Mouse (Mus musculus): ENCODE measurements around the gene Csn1s2a. TPM values are rescaled to one million over a fixed set of nuclear protein-coding genes. Genes with fewer than 3 reads are reported as not detected.
"Not testable (repeated sequence)": the region's sequence is repeated elsewhere in the genome, so short reads cannot be mapped to it uniquely, and the experiment has no call there.

The Csn1s2a gene
- not detected in 2 replicates for polyA plus RNA-seq (2015; fragmentation: Nextera tagmentation; extraction: Ambion mirVana)

DNA sequence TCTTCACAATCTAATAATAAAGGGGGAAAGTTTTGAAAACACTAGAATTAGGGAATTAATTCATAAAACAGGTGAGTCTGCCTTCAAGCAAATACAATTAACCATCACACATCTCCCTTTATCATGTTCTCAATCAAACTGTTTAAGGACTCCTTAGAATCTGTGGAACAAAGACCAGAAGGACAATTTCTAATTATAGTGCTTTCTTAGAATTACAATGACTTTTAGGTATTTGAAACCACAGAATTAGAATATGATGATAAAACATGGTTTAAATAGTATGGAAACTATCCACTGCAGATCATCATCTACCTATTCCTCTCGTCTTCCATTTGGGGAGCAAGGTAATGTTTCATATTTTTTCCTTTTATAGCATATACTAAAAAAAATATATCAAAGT, at the start of gene Csn1s2a:
TSS of gene Csn1s2a (plus strand) at position 301 of the 400 bp plus-strand sequence.
- Histone ChIP-seq H3K9ac (no peak within 1 kb of the TSS), H3K4me1 (no peaks in the 10 kb centered on the region), H3K9me3 (no peaks in the 10 kb centered on the region), H3K4me3 (no peak within 1 kb of the TSS), H3K36me3 (no peaks in the 10 kb centered on the region), H3K4me2 (no peak within 1 kb of the TSS), H3K27me3 (replicated peaks) (no peaks in the 10 kb centered on the region), H3K27ac (replicated peaks) (no peak within 1 kb of the TSS)
- no peak for ATAC-seq (ENCODE audit: extremely low read depth, insufficient number of reproducible peaks, low FRiP score, low TSS enrichment)
- 59% methylated on average over 1 of the region's 1 CpGs for WGBS

DNA sequence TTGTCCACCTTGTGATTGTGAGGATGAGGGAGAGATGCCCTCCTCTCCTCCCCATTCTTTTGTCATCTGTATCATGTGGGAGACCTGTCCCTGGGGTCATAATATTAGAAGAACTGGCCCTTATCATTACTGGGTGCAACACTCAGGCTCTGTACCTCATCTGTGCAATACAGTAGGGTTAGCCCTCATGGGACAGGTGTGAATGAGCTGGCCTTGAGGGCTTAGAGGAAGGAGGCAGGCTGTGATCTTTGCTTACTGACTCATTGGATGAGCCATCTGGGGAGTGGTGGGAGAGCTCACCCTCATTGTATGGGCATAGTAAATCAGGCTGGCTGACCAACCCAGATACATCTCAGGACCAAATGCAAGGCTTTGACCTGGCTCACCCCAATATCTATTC, 39.5 kb upstream of the Csn1s2a start:
- no peak overlapping the region for H3K4me2 ChIP-seq
- no peaks in the 10 kb centered on the region for H3K27me3 ChIP-seq (replicated peaks)
- H3K9me3 ChIP-seq: no peaks in the 10 kb centered on the region
- H3K4me1 ChIP-seq: no peaks in the 10 kb centered on the region
- ATAC-seq (ENCODE audit: extremely low read depth, insufficient number of reproducible peaks, low FRiP score, low TSS enrichment): no peak
- H3K27ac ChIP-seq (replicated peaks): no peak overlapping the region
- no peak overlapping the region for H3K9ac ChIP-seq
- H3K36me3 ChIP-seq: no peaks in the 10 kb centered on the region
- no peak overlapping the region for H3K4me3 ChIP-seq

DNA sequence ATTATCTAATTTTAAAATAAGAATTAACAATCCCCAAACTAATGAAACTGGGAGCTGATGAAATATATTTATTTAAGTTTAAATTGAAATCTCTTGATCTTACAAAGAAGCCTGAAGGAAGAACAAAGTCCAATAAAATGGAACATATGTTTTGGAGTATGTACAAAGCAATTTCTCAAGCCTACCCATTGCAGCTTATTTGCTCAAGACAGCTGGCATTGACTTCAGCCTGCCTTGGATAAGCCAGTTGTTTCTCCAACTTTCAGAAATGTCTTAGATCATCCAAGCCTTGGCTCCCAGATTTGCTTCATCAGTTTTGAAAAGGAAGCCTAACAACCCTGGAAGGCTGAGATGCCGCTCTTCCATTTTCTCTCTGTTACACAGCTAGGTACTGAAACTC, 20.9 kb upstream of the Csn1s2a start:
- no peaks in the 10 kb centered on the region for H3K27me3 ChIP-seq (replicated peaks)
- no peak overlapping the region for H3K9ac ChIP-seq
- WGBS: 81% methylated on average over 1 of the region's 1 CpGs
- no peak overlapping the region for H3K4me3 ChIP-seq
- H3K4me2 ChIP-seq: no peak overlapping the region
- no peak for ATAC-seq (ENCODE audit: extremely low read depth, insufficient number of reproducible peaks, low FRiP score, low TSS enrichment)
- H3K4me1 ChIP-seq: no peaks in the 10 kb centered on the region
- no peaks in the 10 kb centered on the region for H3K9me3 ChIP-seq
- no peak overlapping the region for H3K27ac ChIP-seq (replicated peaks)
- no peaks in the 10 kb centered on the region for H3K36me3 ChIP-seq

DNA sequence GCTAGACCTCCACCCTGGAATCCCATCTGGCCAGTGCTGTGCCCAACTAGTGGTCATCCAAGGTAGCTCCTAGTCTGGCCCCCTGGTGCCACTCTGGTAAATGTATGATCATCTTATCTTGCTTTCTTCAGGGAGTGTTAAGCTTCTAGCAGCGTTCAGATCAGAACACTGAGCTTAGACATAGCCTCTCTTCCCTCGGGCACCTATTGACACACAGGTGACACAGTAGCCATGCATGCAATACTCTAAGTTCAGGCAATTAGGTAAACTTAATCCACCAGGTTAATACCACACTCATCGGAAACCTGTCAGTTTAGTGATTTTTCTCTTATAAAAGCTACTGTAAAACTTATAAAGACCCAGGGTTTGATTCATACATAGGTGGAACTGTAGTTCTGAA, 9.8 kb upstream of the Csn1s2a start:
- Histone ChIP-seq H3K4me3 (no peak overlapping the region), H3K9me3 (no peaks in the 10 kb centered on the region), H3K9ac (no peak overlapping the region), H3K27me3 (replicated peaks) (no peaks in the 10 kb centered on the region), H3K4me1 (no peaks in the 10 kb centered on the region), H3K27ac (replicated peaks) (no peak overlapping the region), H3K4me2 (no peak overlapping the region), H3K36me3 (no peaks in the 10 kb centered on the region)
- no peak for ATAC-seq (ENCODE audit: extremely low read depth, insufficient number of reproducible peaks, low FRiP score, low TSS enrichment)
- WGBS: 57% methylated on average over 3 of the region's 3 CpGs

DNA sequence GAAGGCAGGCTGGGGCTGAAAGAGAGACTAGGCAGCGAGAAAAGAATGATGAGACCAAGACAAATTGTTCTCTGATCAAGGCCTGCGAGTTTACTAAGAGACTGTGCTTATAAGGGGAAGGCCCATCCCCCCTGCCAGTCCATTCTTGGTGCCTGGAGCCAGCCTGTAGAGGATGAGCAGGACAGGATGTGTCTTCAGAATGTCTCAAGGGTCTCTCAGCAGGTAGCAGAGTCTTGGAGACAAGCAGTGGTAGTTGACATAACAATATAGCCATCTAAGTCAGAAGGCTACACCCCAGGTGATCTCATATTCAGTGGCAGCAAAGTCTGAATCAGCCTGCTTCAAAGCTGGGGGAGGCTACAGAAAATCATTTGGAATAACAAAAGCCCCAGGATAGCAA, 2.2 kb upstream of the Csn1s2a start:
- H3K4me3 ChIP-seq; H3K4me2 ChIP-seq; H3K4me1 ChIP-seq; ATAC-seq (ENCODE audit: extremely low read depth, insufficient number of reproducible peaks, low FRiP score, low TSS enrichment); H3K27ac ChIP-seq (replicated peaks); H3K9me3 ChIP-seq; H3K9ac ChIP-seq; H3K27me3 ChIP-seq (replicated peaks); H3K36me3 ChIP-seq: not testable (repeated sequence)
- 31% methylated on average over 2 of the region's 2 CpGs for WGBS

DNA sequence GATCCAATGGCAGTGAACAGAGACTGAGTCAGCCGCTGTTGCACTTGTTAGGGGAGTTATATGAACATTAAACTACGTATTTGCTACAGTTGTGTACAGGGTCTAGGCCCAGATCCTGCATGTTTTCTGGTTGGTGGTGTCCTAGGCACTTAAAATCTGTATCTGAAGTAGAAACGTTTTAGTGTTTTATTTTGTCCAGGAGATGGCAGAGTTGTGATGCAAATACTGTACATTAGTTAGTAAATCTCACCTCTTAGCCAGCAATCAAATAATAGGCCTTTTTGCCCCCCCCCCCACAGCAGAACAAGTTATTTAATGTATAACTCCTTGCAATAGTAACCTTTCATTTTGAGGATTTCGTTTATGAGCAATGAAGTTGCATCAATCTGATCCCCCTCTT, 8.4 kb downstream of the Csn1s2a start:
- no peak for ATAC-seq (ENCODE audit: extremely low read depth, insufficient number of reproducible peaks, low FRiP score, low TSS enrichment)
- Histone ChIP-seq H3K9me3 (no peaks in the 10 kb centered on the region), H3K27me3 (replicated peaks) (no peaks in the 10 kb centered on the region), H3K9ac (no peak overlapping the region), H3K36me3 (no peaks in the 10 kb centered on the region), H3K4me1 (no peaks in the 10 kb centered on the region), H3K27ac (replicated peaks) (no peak overlapping the region), H3K4me2 (no peak overlapping the region), H3K4me3 (no peak overlapping the region)
- WGBS: 41% methylated on average over 4 of the region's 4 CpGs

DNA sequence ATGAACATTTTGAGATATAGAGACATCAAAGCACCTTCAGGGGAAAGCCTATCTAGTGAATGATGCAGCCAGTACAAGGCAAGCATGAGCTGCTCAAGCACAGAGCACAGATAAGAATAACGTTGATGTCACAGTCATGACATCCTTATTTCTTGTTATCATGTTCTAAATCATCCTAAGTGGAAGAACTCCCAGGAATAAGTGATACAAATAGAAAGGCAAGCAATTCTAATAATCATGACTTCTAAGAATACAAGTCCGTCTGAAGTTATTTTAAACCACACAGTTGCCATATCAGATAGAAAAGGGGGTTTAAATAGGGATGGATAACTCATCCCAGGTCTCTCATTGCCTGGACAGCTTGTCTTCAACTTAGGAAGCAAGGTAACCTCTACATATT, 33.4 kb downstream of the Csn1s2a start, which contains the start of gene Csn1s2b:
TSS of gene Csn1s2b (plus strand) at position 301 of the 400 bp plus-strand sequence.
- H3K4me2 ChIP-seq: no peak within 1 kb of the TSS
- ATAC-seq (ENCODE audit: extremely low read depth, insufficient number of reproducible peaks, low FRiP score, low TSS enrichment): no peak
- no peaks in the 10 kb centered on the region for H3K9me3 ChIP-seq
- H3K9ac ChIP-seq: no peak within 1 kb of the TSS
- no peak within 1 kb of the TSS for H3K4me3 ChIP-seq
- no peaks in the 10 kb centered on the region for H3K27me3 ChIP-seq (replicated peaks)
- no peaks in the 10 kb centered on the region for H3K4me1 ChIP-seq
- WGBS: 53% methylated on average over 2 of the region's 2 CpGs
- H3K36me3 ChIP-seq: no peaks in the 10 kb centered on the region
- H3K27ac ChIP-seq (replicated peaks): no peak within 1 kb of the TSS

DNA sequence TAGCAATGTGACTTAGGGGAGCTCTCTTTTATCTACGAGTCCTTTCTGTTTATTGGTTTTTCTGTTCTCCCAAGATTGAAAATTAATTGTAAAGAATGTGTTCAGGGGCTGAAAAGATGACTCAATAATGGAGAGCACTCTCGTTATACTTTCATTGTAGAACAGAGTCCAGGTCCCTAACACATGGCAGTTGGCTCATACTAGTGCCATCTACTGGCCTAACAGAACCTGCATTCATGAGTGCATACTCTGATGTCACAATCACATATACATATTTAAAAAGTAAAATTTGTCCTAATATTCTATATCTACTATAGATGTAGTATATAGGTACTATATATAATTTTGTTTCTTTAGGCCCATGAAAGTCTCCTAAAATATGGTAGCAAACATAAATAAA, 34.9 kb downstream of the Csn1s2a start:
- Histone ChIP-seq H3K9ac (no peak overlapping the region), H3K4me2 (no peak overlapping the region), H3K4me1 (no peaks in the 10 kb centered on the region), H3K9me3 (no peaks in the 10 kb centered on the region), H3K36me3 (no peaks in the 10 kb centered on the region), H3K4me3 (no peak overlapping the region), H3K27ac (replicated peaks) (no peak overlapping the region), H3K27me3 (replicated peaks) (no peaks in the 10 kb centered on the region)
- 50% methylated on average over 2 of the region's 2 CpGs for WGBS
- no peak for ATAC-seq (ENCODE audit: extremely low read depth, insufficient number of reproducible peaks, low FRiP score, low TSS enrichment)

DNA sequence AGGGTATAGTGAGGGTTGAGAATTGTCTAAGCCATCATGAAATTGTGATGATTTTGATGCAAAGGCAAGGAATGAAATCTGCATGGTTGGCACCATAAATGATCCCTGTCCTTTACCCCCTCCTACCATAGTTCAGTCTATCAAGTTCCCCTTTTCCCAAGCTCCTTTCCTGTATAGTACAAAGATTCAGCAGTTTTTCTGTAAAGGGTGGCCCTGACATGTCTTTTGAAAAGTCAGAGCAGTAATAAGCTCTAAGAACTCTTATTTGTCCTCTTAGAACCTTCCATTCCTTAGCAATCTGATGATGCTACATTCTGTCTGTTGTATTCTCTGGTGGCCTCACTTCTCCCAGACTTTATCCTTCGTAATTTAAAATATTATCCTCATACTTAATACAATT, 51.0 kb downstream of the Csn1s2a start, which contains the start of gene Prr27:
TSS of gene Prr27 (plus strand) at position 301 of the 400 bp plus-strand sequence.
- WGBS: 55% methylated on average over 1 of the region's 1 CpGs
- no peaks in the 10 kb centered on the region for H3K27me3 ChIP-seq (replicated peaks)
- no peak for ATAC-seq (ENCODE audit: extremely low read depth, insufficient number of reproducible peaks, low FRiP score, low TSS enrichment)
- H3K4me1 ChIP-seq: no peaks in the 10 kb centered on the region
- H3K9ac ChIP-seq: no peak within 1 kb of the TSS
- H3K36me3 ChIP-seq: no peaks in the 10 kb centered on the region
- H3K4me2 ChIP-seq: no peak within 1 kb of the TSS
- H3K9me3 ChIP-seq: no peaks in the 10 kb centered on the region
- no peak within 1 kb of the TSS for H3K4me3 ChIP-seq
- H3K27ac ChIP-seq (replicated peaks): no peak within 1 kb of the TSS

Other genes with a start within 250 kb of the Csn1s2a start
- not detected in 2 replicates for gene Sult1b1, start 236.4 kb upstream of the Csn1s2a start, polyA plus RNA-seq (2015; fragmentation: Nextera tagmentation; extraction: Ambion mirVana)
- not detected in 2 replicates for gene Sult1d1, start 205.5 kb upstream of the Csn1s2a start, polyA plus RNA-seq (2015; fragmentation: Nextera tagmentation; extraction: Ambion mirVana)
- not detected in 2 replicates for gene Sult1e1, start 183.0 kb upstream of the Csn1s2a start, polyA plus RNA-seq (2015; fragmentation: Nextera tagmentation; extraction: Ambion mirVana)
- not detected in 2 replicates for gene Csn1s1, start 108.4 kb upstream of the Csn1s2a start, polyA plus RNA-seq (2015; fragmentation: Nextera tagmentation; extraction: Ambion mirVana)
- gene Csn2, start 74.9 kb upstream of the Csn1s2a start, polyA plus RNA-seq (2015; fragmentation: Nextera tagmentation; extraction: Ambion mirVana): not detected in 2 replicates
- not detected in 2 replicates for gene Csn1s2b, start 33.5 kb downstream of the Csn1s2a start, polyA plus RNA-seq (2015; fragmentation: Nextera tagmentation; extraction: Ambion mirVana)
- gene Prr27, start 51.1 kb downstream of the Csn1s2a start, polyA plus RNA-seq (2015; fragmentation: Nextera tagmentation; extraction: Ambion mirVana): not detected in 2 replicates
- not detected in 2 replicates for gene Odam, start 110.5 kb downstream of the Csn1s2a start, polyA plus RNA-seq (2015; fragmentation: Nextera tagmentation; extraction: Ambion mirVana)
- gene Csn3, start 151.0 kb downstream of the Csn1s2a start, polyA plus RNA-seq (2015; fragmentation: Nextera tagmentation; extraction: Ambion mirVana): 0.20 and 0.31 TPM in 2 replicates
- gene 2310003L06Rik, start 194.9 kb downstream of the Csn1s2a start, polyA plus RNA-seq (2015; fragmentation: Nextera tagmentation; extraction: Ambion mirVana): not detected in 2 replicates
- not detected in 2 replicates for gene Gm28434, start 194.9 kb downstream of the Csn1s2a start, polyA plus RNA-seq (2015; fragmentation: Nextera tagmentation; extraction: Ambion mirVana)
- gene Cabs1, start 204.9 kb downstream of the Csn1s2a start, polyA plus RNA-seq (2015; fragmentation: Nextera tagmentation; extraction: Ambion mirVana): not detected in 2 replicates
- gene Smr3a, start 228.0 kb downstream of the Csn1s2a start, polyA plus RNA-seq (2015; fragmentation: Nextera tagmentation; extraction: Ambion mirVana): not detected in 2 replicates

All from heart, embryonic 13.5 days (tissue).